Mouse (Mus musculus): ENCODE results near the gene Parp8. TPM values are rescaled to one million over a fixed set of nuclear protein-coding genes. Genes with fewer than 3 reads are reported as not detected.

The Parp8 gene
- 5.0 TPM for polyA plus RNA-seq (2014; fragmentation: Illumina TruSeq; extraction: RNeasy Lipid Tissue Mini Kit (QIAGEN cat#74804); ENCODE audit: low replicate concordance)

DNA sequence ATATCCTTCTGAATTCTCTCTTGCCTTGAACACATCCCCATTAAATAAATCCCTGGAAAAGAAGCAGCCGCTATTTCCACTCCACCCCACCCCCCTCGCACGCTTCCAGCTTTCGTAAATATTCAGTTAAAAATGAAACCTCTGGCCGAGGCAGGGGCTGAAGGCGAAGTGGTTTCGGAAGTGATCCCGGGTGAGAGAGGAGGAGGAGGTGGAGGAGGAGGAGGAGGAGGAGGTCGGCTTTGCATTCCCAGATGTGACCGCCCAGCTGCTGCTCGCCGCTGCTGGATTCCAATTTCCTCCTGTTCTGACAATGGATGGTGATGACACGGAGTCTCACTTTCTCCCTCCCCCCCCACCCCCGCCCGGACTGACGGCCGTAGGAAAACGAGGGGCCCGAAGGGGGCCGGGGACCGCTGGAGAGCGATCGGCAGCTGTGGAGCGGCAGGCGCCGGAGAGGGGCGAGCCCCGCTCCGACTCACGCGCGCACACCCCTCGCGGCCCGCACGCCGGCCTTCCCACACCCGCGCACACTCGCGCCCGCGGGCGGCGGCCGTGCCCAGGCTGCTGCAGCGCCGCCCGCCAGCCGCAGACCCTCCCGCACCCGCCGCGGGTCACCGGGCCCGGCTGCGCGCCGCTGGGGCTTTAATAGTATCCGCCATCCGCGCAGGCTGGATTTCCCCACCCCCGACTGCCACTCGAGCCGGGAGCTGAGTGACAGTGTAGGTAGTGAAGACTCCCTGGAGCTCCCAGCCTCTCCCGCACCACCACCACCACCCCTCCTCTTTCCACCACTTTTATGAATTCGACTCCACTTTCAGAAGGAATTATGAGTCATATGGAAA lies at the start of gene Parp8:
TSS of gene Parp8 (minus strand) at position 312 of the 842 bp plus-strand sequence.

Other genes starting within 250 kb of the Parp8 start
- 21.8 TPM for gene Emb, start 183.0 kb upstream of the Parp8 start, polyA plus RNA-seq (2014; fragmentation: Illumina TruSeq; extraction: RNeasy Lipid Tissue Mini Kit (QIAGEN cat#74804); ENCODE audit: low replicate concordance)
- not detected for gene Gm17509, start 195.5 kb upstream of the Parp8 start, polyA plus RNA-seq (2014; fragmentation: Illumina TruSeq; extraction: RNeasy Lipid Tissue Mini Kit (QIAGEN cat#74804); ENCODE audit: low replicate concordance)

All from small intestine, adult 10 weeks (tissue).